Mouse (Mus musculus) kidney, postnatal 4 days (tissue): ENCODE data around the gene Chrm5.
"Not testable (repeated sequence)": the region's sequence is repeated elsewhere in the genome, so short reads cannot be mapped to it uniquely, and the experiment has no call there.

Experiments
- DNase-seq, 2 experiments: peaks; one replicate each; pipeline ENCODE4 v3.0.0; 2021; ENCODE audit warnings: mixed read lengths in 2 of 2

Chrm5 gene

DNA sequence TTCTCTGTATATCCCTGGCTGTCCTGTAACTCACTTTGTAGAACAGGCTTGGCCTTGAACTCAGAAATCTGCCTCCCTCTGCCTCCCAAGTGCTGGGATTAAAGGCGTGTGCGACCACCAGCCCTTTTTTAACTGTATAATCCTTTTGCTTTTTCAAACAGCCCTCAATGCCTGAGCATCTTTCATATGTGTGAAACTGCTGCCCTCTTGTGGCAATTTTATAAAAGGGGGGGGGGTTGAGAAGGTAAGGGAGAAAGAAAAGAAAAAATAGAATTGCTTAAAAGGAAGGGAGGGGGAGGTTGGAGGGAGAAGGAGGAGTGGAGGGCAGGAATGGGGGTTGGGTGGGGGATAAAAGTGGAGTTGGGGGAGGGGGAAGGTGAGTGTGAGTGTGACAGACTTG is 995 bp upstream of the Chrm5 start:
- peak; percentile 46 to 59 for DNase-seq

DNA sequence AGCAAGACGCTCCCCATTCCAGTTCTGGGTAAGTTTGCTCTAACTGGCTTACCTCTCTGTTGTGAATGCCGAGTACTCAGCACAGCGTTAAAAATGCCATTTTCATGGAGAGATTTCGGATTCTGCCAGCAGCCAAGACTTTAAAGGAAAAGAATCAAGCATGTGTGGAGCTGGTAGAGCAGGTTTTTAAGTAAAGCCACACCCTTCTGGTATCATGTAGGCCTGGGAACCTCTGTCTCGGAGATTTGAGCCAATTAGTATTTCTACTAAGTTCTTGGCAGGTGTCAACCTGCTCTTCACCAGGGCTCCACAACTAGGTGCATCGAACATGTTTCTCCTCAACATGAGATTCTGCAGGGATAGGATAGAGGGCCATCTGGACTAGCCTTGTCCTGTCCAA is 4.0 kb downstream of the Chrm5 start:
- no peak for DNase-seq

DNA sequence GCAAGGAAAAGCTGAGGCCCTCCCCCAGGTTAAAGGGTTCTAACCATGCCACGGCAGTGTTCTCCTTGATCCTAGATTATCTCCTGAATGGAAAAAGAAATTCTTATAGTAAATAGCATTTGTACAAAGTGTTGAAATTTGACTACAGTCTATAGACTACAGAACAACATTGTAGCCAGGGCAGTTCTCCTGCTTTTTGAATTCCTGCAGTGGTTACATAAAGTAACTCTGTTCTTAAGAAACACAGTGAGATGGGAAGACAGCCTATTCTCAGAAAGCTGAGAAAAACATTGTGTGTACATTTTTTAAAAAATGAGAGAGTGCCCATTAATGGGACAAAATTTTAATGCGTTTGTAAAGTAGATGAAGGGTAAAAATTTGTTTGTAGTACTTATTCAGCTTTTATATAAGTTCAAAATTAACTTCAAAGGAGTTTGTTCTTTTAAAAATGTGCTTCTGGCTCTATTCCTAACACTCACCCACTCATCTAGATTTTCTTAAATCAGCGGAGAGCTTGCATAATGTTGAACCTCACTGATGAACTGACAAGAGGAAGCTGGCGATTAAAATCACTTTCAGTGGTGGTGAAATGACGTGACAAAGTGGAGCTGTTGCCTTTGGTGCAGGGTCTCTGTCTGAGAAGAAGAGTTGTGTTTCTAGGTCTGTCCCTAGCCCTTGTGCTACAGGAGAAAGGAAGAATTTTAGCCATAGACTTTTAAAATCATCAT is 5.4 kb downstream of the Chrm5 start:
- no peak for DNase-seq

DNA sequence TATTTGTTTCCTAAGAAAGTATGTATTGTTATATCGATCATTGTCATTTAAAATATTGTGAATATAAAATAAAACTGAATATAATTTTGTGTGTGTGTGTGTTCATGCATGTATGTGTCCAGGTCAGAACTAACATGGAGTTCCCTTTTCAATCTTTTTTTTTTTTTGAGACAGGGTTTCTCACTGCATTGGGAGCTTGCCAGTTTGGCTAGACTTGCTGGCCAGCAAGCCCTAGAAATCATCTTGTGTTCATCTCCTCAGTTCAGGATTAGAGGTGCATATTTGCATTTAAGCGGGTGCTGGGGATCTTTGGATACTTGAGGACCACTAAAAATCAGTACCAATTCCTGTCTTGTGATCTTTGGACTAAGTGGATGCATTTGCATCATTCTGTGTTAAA is 8.5 kb downstream of the Chrm5 start:
- no peak for DNase-seq

DNA sequence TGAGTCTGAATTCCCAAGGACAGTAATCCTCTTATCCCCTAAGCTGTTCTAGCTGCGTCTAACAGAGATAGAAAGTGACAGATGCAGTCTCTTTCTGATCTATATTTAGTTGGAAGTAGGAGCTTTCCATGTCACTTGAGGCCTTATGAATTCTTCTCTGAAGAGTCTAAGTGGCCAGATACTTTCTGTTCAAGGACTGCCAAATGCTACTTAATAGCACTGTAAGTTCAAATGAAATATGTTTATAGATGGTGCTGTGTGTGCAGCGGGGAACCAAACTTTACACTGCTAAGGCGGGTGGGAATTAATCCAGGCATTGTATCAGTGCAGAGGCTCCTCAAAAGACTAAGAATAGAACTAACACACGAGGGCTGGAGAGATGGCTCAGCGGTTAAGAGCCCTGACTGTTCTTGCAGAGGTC is 9.6 kb downstream of the Chrm5 start:
- no peak for DNase-seq

DNA sequence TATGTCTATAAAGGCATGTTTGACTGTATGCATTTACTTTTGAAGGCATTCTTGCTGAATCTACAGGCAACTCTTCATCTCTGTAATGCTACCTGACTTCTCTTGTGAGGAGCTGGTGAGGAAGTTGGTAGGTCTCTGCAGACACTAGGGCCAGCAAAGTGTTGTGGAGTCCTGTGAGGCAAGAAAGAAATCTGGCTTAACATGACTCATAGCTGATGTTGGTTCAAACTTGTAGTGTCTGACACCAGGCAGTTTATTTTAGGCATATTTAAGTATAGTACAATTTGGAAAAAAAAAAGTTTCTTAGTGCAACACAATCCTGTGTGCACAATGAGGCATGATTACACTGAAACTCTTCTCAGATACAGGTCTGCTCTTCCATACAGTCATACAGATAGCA is 11.0 kb downstream of the Chrm5 start:
- DNase-seq: no peak

DNA sequence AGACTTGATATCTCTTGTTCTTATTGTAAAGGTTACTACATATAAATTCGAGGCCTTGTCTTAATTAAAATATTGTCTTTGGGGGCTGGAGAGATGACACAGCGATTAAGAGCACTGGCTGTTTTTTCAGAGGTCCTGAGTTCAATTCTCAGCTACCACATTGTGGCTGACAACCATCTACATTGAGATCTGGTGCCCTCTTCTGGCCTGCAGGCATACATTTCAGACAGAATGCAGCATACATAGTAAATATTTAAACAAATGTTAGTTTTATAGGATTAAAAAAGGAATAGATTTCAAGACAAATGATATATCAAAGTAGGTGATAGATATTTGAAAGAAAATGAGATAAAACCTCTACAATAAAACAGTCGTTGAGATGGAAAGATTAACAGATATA is 20.0 kb downstream of the Chrm5 start:
- DNase-seq: no peak

DNA sequence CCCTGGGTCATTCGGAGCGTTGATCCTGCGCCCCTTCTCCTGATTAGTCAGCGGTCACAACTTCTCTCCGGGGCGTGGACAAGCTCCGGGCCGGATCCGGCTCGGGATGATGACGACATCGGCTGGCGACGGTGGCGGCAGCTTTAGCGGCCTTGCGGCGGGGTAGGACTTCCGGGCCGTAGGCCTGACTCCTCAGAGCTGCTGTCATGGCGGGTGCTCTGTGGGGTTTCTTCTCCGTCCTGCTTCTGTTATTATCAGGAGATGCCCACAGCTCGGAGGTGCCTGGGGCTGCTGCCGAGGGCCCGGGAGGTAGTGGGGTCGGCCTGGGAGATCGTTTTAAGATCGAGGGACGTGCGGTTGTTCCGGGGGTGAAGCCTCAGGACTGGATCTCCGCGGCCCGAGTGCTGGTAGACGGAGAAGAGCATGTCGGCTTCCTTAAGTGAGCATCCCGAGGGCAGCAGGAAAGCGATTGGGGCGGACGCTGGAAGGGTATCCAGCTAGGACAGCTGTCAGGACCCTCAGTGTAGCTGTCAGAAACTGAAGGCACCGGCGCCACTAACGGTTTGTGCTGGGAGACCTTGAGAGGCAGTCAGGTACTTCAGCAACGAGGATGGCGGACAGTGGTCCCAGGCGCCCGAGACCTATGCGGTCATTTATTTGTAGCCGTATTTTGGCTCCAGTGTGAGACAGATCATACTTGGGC is 25.6 kb downstream of the Chrm5 start, which contains the start of gene Emc7:
Gene Emc7 (plus strand): TSS at position 136 of the 703 bp plus-strand sequence.
- peak; percentile 99 for DNase-seq

DNA sequence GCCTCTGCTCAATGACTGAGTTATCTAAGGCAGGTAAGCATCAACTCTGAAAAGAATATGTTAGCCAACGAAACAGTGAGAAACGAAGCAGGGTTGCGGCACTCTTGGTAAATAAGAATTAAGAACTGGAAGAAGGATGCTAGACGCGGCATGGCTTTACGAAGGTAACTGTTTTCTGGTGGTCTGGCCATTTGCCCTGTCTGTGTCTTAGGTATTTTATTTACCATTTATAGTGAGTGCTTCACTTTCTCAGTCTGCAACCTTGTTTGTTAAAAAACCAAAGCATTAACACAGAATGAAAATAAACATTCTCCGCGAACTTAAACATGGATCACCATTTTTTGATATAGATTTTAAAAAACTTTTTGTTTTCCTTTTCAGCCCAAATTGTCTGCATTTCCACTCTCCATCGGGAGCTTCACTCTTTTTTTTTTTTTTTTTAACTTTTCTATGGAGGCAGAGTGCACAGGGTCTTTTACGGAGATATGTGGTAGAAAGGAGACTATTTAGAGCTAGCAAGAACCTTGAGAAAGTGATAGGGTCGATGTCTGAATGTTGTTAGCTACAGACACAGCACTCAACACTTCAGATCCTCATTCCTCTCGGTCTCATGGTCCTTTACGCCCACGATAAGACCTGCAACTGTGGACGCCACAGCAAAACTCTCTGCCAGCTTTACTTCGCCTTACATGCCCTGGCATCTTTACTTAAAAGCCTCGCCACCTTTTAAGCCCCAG is 26.3 kb downstream of the Chrm5 start:
- DNase-seq: no peak

DNA sequence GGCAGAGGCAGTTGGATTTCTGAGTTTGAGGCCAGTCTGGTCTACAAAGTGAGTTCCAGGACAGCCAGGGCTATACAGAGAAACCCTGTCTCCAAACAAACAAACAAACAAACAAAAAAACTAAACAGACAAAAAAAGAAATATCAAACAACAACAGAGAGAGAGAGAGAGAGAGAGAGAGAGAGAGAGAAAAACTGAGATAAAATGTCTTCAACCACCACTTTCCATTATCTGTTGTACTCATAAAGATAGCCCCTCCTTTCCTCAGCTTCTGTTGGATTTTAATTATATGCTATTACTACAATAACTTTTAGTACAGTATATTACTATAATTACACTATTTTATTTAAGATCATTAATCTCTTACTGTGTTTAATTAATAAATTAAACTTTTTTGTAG is 28.1 kb downstream of the Chrm5 start:
- DNase-seq: not testable (repeated sequence)

DNA sequence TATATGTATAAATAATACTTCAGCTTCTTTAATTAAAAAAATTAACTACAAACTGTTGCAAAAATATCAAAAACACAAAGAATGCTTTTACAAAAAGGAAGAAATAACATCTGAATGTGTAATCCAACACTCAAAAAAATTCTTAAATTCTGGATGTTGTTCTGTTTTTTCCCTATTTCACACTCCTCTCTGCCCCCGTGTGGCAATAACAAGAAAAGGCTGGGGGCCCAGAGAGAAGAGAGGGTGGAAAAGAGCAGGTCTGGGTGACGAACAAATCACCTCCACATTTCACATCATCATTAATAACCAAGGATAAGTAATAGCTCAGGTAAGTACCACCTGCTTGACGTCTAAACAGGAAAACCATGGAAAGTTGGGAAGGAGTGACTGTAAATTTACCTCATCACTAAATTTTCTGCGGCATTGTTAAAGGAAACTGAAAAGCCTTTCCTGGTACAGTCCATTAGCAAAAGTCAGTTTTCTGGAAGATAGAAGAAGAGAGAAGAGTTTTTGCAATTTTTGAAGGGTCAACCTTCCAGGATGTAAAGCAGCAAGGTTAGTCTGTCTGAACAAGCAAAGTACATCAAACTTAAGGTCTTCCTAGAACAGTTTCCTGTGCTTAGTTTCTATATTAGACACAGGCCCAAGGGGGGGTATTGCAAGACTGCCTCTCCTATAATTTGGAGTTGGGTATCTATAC is 30.8 kb downstream of the Chrm5 start:
- peak; percentile 29 to 49 for DNase-seq

DNA sequence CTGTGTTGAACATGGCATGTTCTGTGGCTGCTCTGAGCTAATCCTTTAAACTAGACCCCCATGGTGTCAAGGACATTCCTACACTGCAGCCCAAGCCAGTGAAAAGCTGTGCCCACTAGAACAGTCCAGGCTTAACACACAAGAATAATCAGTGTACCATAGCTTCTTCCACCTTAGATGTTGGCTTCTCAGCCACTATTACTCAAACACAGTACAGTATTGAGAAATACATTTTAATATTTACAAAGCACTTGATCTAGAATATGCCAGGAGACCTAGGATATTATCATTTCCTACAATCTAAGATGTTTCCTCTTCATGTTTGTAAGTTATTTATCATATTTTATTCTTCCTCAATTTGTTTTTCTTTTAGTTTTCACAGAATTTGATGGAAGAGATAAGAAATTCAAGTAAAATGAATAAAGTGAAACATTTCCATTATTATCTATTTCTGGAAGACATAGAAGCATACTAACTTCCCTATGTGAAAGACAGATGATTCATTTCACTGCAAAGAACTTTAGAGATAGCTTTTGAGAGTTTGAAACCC is 32.0 kb downstream of the Chrm5 start:
- DNase-seq: no peak

DNA sequence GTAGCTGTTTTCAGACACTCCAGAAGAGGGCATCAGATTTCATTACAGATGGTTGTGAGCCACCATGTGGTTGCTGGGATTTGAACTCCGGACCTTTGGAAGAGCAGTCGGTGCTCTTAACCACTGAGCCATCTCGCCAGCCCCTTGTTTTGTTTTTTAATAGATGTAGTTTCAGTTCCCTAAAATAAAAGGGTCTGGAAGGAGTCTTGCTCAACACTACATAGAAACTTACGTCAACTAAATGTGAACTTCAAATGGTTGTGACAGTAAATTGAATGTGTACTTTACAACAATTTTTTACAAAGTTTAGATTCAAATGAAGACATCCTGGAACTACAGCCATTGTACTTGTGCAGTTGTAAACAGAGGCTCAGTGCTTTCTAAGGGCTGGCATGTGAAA is 32.5 kb downstream of the Chrm5 start:
- not testable (repeated sequence) for DNase-seq

DNA sequence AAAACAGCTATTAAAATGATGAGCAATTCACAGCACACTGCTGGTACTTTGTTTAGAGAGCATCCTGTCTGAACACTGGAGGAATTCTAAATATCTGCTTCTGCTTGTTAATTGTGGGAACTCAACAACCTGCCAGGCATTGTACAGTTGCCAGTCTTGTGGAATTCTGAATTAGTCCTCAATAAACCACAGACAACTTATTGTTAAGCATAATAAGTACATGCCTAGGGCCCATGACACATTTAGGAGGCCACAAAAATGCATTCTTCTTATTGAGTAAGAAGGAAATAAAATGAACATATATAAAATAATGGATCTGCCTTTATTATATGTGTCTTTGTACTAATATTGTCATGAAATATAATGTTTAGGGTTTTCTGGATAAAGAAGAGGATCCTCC is 35.1 kb downstream of the Chrm5 start:
- DNase-seq: no peak

DNA sequence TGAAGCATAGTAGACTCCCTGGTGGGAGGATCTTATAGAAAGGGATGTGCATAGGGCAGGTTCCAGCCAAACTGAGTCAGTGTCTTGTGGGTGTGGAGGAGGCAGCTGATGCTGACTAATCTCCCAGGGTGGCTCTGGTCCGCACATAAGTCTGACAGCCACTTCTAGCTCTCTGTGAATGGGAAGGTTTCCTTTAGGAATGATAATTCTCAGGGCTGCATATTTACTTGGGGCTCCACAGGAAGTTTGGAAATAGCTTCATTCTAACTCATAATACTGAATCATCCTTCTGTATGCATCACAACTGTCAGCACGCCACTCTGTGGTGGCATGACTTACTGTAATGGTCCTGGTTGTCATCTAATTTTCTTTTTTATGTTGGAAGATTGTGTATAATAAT is 37.1 kb downstream of the Chrm5 start:
- no peak for DNase-seq

DNA sequence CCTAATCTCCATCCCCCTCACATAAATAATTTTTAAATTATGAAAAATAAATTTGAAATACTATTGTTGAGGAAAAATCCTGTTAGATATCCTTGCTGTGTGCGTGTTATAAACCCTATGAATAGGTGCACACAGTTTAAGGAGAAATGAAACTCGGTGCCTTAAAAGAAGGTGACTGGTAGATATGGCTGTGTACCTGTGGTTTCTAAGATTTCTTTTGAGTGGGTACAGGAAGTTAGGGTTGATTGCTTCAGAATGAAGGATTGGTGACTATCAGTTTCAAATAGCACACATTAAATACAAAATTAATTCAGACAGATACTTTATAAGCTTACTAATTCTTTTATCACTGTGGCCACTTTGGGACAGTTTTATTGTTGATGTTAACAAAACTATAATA is 43.0 kb downstream of the Chrm5 start:
- no peak for DNase-seq

DNA sequence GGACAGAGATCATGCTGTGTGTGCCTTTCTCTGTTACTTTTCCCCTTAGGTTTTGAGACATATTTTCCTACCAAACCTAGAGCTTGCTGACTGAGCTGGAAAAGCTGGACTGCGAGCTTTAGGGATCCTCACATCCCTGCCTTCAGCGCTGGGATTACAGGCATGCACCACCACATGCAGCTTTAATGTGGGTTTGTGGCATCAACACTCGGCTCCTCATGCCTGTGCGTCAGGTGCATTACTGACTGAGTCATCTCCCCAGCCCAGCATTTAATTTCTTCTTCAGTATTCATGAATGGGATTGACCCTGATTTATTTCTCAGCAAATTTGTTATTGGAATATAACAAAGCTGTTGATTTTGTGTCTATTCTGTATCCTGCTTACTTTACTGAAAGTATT is 44.3 kb downstream of the Chrm5 start:
- no peak for DNase-seq

DNA sequence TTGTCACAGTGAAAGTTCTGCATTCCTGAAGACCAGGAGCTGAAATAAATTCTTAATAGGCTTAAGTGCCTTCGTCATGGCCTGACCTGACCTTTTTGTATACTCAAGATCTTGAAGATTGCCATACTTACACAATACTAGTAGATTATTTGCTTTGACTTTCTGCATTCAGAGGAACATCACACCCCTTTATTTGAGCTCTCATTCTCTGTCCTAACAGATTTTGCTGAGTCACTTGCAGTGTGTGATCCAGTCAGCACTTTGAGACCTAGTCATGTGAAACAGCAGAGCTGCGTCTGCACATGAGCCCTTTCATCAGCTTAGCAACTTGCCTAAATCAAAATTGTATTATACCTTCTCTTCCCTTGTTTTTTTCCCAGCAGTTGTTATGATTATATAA is 47.2 kb downstream of the Chrm5 start:
- DNase-seq: no peak

DNA sequence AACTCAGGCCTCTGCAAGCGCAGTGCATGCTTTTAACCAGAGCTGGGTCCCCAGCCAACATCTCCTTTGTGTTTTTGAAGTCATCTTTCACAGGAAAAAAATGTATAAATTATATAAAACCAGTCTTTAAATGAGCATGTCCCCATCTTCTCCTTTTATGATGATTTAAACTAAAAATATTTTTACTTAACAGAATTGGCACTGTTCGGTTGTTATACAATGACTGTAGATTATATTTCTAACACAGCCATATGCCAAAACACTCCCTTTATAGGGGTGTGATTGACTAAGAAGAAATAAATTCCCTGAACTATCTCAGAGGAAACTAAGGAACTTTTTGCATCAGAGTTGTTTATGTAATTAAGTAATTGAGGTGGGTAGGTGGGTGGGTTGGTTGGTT is 48.0 kb downstream of the Chrm5 start:
- no peak for DNase-seq

DNA sequence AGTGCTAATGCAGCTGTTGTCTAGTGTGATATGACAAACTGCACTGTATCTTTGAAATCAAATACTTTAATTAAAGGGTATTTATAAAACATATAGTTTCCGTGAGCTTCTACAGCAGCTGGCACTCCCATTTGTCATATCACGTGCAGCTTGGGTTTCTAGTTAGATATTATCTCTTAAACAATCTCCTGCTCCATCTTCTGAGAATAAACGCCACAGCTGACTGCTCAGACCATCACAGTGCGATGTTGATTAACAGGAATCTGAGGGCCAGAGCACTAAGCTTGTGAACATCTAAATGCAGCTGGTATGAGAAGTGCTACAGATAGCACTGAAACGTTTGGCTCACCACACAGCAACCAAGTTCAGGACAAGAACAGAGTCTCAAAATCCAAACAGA is 50.2 kb downstream of the Chrm5 start:
- peak; percentile 2 to 3 for DNase-seq

DNA sequence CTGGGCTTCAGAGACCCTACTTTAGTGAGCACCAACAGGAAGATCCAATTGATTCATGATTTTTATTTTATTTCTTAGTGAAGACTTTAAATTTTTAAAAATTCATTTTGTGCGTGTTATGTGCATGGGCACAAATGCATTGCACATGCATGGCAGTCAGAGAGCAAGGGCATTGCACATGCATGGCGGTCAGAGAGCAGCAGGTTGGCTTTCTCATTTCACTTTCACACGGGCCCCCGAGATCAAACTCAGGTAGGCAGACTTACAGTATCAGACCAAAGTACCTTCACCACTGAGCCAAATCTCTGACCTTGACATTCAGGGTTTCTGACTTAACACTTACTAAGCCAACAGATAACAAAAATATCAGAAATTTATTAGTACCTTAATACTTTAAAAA is 50.9 kb downstream of the Chrm5 start:
- no peak for DNase-seq
